Mouse (Mus musculus) megakaryocyte-erythroid progenitor cell, adult 5-6 weeks (primary cell): ENCODE results near the gene Armh3. TPM values are rescaled to one million over a fixed set of nuclear protein-coding genes. Genes with fewer than 3 reads are reported as not detected.

Source experiments
- ATAC-seq: replicated peaks from 2 replicates; pipeline ENCODE4 v1.8.0; 2016; ENCODE audit warnings: mild to moderate bottlenecking, inconsistent platforms; ENCODE audit not compliant: severe bottlenecking, poor library complexity, low FRiP score, low TSS enrichment
- total RNA-seq, 2 experiments: library from RNA; stranded (forward) in 1 of 2; stranded (reverse) in 1 of 2; fragments of 200-1000, 215-1000 nt in 1 of 2; fragments of >200 nt in 1 of 2; fragmentation: Nextera tagmentation in 1 of 2; gene quantifications; 2 replicates each; pipeline ENCODE4 v1.2.3; 2014 to 2017

Gene Armh3
- total RNA-seq, 2 experiments from 2014 or later: 4.6 to 5.6 TPM

- 0 out of 2 replicates have a peak, but pooled peaks have one; percentile 29 for ATAC-seq
Observed at GRCm38 (mm10) chr19:46036477-46037242, 38.4 kb upstream of the Armh3 start.

DNA sequence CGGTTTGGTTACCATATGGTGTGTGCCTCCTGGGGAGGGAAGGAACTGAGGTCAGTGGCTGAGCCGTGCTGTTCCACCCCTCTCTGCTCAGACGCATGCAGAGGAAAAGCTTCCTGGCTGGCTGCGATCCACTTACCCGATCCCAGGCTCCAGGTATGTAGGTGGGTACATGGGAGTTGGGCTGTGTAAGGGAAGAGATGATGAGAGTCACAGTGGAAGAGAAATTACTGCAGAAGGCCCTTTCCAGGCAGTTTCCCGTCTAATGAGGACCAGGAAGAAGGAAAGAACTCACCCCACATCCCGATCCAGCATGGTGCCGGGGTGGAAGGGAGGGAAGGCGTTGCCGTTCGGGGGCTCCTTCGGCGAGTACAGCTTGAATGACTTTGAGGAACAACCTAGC is 37.7 kb upstream of the Armh3 start:
- no peak for ATAC-seq

- no peak for ATAC-seq
Observed at GRCm38 (mm10) chr19:46033911-46034310, 35.6 kb upstream of the Armh3 start.

DNA sequence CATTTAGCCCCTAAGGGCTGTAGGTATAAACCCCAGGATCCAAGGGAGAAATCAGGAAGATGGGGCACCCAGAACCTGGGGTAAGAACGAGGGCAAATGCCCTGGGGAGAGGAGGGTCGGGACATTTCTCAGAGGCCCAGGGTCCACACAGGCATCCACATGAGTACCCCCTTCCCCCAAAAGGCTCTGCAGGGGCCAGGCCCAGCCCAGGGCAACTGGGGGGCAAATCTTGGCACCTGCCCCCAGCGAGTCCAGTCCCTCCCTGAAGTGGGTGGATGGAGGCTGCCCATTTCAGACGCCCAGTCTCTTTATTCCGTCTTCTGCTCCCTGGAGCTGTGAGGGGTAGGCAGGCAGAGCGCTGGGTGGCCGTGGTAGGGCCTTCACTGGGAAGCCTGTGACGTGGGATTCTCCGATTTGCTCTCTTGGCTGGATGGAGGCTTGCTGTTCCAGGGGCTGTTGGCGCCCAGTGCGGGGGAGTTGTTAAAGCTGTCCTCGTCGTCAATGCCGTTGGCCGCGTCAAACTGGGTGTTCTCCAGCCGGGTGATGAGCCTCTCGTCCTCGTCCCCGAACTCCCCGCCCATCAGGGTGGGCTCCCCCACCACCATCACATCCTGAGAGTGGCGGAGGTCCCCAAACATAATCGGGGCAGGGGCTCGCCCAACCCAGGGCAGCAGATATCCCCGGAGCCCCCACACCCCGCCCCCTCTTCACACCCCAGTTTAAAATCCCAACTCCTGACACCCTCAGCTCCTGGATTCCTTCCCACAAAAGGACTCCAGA is 34.6 kb upstream of the Armh3 start:
- no peak for ATAC-seq

DNA sequence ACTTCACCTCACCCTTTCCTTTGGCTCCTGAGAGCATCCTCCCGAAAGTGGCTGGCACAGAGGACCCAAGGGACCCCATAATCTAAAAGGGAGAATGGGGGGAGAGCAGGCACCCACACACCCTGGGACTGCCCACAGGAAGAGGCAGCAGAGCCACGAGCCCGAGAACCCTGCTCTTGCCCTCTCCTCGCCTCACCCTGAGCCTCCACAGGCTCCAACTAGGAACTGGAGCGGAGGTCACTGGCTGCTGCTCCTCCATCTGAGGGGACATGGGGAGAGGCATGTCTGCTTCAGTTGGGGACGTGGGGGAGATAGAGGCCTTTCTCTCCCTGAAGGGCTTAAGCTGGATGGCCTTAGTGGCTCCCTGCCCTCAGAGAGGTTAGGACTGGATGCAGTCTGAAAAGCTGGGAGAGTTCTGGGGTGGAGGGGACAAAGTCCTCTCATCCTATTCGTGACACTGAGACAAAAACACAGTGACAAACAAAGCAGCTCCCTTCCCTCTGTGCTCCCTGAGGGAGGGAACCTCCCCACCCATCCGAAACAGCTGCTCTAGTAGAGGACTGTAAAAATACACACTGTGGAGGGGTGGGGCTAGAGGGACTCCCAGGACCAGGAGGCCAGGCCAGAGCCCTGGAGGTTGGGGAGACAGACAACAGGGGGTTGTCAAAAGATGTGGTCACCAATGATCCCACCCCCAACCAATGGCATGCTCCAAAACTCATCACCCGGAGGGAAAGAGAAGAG is 33.6 kb upstream of the Armh3 start:
- ATAC-seq: no peak

DNA sequence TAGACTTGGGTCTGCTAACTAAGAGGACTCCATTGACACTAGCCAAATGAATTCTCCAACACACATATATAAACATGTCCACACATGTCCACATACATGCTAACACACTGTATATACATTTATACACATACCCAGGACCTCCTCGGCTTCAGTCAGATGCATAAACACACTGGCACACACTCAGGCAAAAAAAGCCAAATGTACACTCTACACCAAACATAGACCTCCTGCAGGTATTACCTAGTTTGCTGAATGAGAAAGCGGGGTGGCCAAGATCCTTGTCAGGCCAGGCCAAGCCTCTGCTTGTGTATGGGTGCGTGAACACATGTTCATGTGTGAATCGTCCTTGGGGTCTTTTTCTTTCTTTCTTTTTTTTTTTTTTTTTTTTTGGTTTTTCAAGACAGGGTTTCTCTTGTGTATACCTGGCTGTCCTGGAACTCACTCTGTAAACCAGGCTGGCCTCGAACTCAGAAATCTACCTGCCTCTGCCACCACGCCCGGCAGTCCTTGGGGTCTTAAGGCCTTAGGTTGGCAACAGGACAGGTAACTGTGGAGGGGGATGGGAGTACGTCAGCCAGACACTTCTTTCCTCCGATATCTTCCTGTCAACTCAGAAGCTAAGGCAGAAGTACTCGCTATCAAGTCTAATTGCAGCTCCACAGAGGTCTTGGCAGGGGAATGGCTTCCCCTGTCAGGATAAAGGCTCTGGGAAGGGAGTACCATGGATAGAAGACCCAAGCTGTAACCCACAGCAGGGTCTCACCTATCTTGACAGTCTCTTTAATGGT is 32.1 kb upstream of the Armh3 start:
- no peak for ATAC-seq

GRCm38 (mm10) chr19:46029652-46030051 is 31.4 kb upstream of the Armh3 start:
- no peak for ATAC-seq

DNA sequence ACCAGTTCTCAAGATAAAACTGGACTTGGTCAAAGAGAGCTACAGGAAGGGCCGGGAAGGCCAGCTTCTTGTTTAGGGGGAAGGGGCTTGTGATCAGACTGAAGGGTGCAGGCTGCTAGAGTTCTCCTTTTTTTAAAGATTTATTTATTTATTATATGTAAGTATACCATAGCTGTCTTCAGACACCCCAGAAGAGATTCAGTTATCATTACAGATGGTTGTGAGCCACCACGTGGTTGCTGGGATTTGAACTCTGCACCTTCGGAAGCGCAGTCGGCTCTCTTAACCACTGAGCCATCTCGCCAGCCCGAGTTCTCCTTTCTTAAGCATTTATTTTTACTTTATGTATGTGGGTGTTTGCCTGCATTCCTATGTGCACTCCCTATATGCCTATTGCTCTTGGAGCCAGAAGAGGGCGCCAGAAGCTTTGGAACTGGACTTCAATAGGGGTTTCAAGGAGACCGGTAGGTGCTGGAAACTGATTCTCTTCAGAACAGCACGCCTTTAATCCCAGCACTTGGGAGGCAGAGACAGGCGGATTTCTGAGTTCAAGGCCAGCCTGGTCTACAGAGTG is 30.5 kb upstream of the Armh3 start:
- ATAC-seq: no peak

GRCm38 (mm10) chr19:46026567-46026966 is 28.3 kb upstream of the Armh3 start:
- peak; percentile 58 for ATAC-seq

- ATAC-seq: no peak
Observed at GRCm38 (mm10) chr19:46024959-46025358, 26.7 kb upstream of the Armh3 start.

DNA sequence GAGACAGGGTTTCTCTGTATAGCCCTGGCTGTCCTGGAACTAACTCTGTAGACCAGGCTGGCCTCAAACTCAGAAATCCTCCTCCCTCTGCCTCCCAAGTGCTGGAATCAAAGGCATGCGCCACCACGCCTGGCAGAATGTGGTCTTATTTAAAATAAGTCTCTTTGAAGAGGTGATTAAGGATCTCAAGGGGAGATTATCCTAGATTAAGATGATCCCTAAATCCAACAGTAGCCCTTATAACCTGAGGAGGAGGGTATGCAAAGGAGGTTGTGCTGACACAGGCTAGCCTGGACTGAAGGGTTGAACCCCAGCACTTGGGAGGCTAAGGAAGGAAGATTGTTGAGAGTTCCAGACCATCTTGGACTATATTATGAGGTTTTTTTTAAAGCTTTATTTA is 17.7 kb upstream of the Armh3 start:
- ATAC-seq: no peak

GRCm38 (mm10) chr19:46014572-46015178 is 16.4 kb upstream of the Armh3 start:
- peak; percentile 95 for ATAC-seq

DNA sequence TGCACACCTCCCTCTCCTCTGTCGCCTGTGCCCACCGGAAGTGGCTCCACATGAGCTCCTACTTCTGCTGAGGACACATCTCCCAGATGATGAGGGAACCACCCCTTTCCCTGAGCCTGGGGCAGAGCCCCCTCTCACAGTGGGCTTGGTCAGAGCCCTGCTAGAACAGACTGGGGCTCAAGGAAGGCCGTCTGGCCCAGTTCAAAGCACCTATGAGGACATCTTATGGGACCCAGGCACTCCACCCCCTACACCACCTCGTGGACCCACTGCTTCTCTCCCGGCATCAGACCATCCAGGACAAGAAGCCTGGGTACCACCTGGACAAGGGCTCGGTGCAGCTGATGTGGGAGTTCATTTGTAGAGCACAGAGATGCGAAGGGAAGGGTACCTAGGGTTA is 7.4 kb upstream of the Armh3 start:
- no peak for ATAC-seq

DNA sequence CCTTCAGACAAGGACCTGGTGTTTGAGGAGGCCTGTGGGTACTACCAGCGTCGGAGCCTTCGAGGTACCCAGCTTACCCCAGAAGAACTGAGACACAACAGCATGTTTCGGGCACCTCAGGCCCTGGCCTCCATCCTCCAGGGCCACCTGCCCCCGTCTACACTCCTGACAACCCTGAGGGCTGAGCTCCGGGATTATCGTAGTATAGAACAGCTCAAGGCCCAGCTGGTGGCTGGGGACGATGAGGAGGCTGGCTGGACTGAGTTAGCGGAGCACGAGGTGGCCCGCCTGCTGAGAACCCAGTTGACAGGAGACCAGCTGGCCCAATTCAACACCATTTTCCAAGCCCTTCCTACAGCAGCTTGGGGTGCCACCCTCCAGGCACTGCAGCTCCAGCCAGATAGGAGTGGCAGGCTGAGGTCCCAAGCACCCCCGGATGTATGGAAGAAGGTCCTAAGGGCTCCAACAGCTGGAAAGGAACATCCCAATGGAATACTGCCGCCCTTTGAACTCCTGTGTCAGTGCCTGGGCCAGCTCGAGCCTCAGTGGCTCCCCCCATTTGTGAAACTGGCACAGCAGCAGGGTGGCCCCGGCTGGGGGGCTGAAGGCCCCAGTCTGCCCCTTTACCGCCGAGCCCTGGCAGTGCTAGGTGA is 6.7 kb upstream of the Armh3 start:
- no peak for ATAC-seq

GRCm38 (mm10) chr19:46003371-46004226 is 5.3 kb upstream of the Armh3 start, which contains the start of gene Hps6:
TSS of gene Hps6 (plus strand) at chr19:46003508.
- ATAC-seq: peak; percentile 88

DNA sequence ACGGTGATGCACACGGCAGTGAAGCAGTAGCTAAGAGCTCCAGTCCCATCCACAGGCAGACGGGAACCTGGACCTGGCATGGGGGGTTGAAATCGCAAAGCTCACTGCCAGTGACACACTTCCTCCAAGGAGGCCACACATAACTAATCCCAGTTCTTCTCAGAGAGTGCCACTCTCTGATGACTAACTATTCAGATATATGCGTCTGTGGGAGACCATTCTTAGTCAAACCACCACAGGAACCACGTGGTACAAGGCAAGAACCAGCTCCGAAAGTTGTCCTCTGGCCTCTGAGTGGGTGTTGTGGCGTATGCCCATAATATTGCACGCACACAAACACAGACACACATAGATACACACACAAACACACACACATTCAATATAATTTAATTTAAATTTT is 4.0 kb upstream of the Armh3 start:
- no peak for ATAC-seq

- ATAC-seq: no peak
Observed at GRCm38 (mm10) chr19:45999378-45999777, 1.1 kb upstream of the Armh3 start.
